Mouse (Mus musculus) kidney, adult 9 months (tissue): ENCODE results near the gene Sgk2.
"Not testable (repeated sequence)": the region's sequence is repeated elsewhere in the genome, so short reads cannot be mapped to it uniquely, and the experiment has no call there.

Experiments
- DNase-seq: peaks from one replicate; pipeline ENCODE4 v3.0.0; 2022

The Sgk2 gene

GRCm38 (mm10) chr2:162992084-162992437 is 4.9 kb downstream of the Sgk2 start:
- peak; percentile 88 for DNase-seq

DNA sequence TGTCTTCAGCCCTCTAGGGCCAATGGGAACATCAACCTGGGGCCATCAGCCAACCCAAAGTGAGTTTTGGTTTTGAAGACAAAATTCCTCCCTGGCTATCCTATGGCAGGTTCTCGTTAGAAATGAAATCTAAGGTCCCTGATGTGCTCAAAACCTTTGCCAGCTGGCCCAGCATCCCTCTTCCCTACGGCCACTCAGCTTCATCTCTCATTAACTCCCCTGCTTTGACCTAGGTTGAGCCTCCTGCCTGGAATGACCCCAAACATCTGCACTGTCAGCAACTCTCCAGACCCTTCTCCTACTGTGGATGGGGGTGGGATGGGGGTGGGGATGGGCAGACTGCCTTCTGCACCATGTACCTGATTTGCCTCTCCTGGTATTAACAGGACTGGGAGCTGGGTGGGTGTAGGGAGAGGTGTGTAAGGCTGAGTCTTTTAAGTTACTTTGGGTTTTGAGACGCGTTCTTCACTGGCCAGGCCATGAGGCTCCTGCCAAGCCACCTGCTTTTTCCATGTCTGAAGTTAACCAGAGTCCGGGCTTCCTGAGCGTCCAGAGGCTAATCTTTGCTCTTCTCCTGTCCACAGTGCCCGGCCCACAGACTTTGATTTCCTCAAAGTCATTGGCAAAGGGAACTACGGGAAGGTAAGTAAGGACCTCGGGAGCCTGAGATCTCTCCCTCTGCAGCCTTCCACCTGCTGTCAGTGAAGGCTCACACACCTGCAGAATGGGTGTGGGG is 6.9 kb downstream of the Sgk2 start:
- peak; percentile 86 for DNase-seq

DNA sequence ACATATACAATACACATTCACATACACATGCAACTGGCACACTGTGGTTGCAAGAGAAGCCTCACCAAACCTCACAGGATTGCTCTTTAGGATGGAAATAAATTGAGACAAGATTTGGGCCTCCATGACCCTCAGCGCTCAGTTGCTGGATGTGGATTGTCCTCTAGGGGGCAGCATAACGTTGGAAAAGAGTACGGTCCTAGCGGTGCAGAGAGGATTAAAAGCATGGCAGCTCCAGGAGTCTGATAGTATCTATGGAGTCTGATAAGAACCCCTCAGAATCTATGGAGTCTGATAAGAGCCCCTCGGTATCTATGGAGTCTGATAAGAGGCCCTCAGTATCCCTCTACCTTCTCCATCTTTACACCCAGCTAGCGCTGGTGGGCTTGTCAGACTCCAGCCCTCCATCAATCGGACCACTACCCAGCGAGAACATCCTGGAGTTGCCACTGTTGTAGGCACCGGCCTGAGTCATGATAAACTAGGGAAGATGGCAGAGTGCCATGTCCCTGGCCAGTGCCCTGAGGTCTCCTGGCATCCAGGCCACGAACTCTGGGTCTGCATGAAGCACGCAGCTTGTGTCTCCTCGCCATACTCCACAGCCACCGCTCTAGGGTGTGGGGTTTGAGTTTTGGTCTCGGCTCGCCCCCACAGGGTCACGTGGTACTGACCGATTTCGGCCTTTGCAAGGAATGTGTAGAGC is 11.5 kb downstream of the Sgk2 start:
- peak; percentile 74 for DNase-seq

DNA sequence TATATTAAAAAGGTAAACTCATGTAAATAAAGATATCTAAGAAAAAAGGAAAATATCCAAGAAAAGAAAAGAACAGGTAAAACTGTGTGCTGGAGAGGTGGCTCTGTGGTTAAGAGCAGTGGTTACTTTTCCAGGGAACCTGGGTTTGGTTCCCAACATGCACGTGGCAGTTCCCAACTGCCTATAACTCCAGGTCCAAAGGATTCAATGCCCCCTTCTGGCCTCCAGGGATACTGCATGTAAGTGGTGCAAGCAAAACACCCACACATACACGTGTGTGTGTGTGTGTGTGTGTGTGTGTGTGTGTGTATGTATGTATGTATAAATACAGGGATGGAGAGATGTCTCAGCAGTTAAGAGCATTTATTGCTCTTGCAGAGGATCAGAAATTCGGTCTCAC is 12.6 kb downstream of the Sgk2 start:
- DNase-seq, result peak; percentile 66

- DNase-seq, result no peak
These were observed 13.9 kb downstream of the Sgk2 start for GRCm38 (mm10) chr2:163001071-163001470.

GRCm38 (mm10) chr2:163007299-163007698 is 20.2 kb downstream of the Sgk2 start:
- DNase-seq, result no peak

DNA sequence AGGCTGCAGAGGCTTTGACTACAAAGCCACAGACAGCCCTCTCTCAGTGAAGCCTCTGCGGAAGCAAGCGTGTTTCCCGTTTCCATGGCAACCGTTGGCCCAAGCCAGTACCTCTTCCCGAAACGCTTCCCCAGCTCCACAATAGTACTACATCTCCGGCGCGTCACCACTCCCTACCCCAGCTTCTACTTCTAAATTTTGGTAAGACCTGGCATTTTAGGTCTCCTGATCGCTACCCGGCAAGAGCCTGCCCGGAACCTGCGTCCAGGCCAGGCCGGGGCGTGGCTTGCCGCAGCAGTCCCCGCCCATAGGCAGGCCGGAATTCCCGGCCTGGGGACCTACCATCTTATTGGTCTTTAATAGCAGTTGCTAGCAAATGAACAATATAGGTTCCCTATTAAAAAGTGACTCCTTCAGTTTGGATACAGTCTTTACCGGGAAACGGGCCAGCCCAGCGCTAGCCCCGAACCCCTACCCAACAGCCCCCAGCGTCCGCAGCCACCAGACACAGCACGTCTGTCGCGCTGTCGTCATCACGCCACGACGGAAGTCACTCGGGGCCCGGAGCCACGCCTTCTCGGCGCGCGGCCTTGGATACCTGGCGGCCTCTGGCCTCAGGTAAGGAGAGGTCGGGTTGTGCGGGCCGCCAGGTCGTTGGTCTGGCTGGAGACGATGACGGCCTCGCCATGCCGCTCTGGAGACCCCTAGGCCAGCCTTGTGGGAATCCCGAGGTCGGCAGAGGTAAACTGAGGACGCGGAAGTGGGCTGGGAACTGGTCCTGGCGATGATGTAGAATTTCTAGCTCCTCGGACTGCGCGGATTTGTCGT is 30.0 kb downstream of the Sgk2 start, which contains the start of gene Ift52:
TSS of gene Ift52 (plus strand) at position 439 of the 828 bp plus-strand sequence.
- peak; percentile 94 for DNase-seq

DNA sequence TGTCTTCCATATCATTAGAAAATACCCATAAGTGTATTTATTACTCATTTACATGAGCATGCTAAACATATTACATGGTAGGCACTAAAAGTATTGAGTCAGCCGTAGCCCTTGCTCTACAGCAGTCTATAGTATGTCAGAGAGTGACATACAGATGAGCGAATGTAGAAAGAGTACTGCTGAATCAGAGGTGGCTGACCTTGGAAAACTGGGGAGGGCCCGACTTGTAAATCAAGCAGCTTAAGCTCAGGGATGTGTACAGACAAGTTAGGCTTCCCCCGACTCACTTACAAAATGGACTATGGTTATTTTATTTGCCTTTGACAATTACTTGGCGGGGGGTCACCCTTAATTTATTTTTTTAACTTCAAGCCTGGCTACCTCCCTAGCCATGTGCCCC is 44.2 kb downstream of the Sgk2 start:
- DNase-seq, result no peak

- DNase-seq, result no peak
These were observed 44.6 kb downstream of the Sgk2 start for GRCm38 (mm10) chr2:163031757-163032156.

DNA sequence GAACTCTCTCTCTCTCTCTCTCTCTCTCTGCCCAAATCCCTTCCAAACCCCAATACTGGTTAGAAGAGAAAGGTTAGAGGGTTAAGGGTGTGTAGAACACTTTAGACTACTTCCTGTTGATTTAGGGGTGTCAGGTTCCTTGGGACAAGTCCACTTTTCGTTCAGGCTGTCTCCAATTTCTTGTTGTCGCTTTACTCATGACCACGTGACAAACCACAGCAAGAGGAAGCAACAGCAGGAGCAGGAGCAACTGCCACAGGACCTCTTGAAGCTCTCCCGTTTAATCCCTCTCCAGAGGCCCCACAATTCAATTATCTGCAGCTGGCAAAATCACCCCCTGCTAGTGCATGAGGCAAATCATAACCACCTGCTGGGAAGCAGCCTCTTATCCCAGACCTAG is 45.5 kb downstream of the Sgk2 start:
- no peak for DNase-seq

GRCm38 (mm10) chr2:163039940-163040339 is 52.8 kb downstream of the Sgk2 start:
- DNase-seq, result no peak

- peak; percentile 75 for DNase-seq
These were observed 61.0 kb downstream of the Sgk2 start for GRCm38 (mm10) chr2:163048125-163048524.

GRCm38 (mm10) chr2:163049116-163049515 is 62.0 kb downstream of the Sgk2 start:
- no peak for DNase-seq

GRCm38 (mm10) chr2:163051691-163052090 is 64.6 kb downstream of the Sgk2 start:
- no peak for DNase-seq

DNA sequence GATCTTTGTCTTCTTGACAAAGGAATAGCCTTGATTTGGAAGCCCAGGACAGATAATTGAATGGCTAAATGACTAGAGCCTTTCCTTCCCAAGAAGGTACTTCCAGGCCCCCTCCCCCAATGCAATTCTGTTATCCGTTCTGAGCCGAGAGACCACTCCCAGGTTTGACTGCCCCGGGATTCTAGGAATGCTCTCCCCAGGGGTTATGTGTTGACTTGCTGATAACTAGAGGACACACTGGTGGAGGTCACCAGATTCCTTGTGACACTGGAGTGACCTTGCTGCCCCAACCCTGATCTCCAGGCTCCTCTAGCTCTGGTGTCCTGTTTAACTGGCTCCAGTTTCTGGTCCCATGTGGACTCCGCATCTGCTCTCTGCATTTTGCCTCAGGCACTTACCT is 65.0 kb downstream of the Sgk2 start:
- no peak for DNase-seq

DNA sequence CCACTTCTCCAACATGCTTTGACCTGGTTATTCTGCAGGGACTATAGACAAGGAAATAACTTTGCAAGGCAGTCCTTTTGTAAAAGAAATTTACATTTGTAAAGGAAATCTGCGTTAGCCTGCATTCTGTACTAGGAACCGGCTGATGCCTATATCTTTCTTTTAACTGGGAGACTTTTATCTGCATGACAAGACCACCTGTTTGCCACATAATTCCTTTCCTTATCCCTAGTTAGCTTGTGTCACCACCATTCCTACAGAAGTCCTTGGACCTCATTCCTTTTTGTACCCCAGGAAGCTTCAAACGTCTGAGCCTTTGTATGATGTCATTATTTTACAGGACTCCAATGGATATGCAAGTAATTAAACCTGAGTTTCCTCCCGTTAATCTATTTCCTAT is 65.7 kb downstream of the Sgk2 start:
- DNase-seq, result no peak

DNA sequence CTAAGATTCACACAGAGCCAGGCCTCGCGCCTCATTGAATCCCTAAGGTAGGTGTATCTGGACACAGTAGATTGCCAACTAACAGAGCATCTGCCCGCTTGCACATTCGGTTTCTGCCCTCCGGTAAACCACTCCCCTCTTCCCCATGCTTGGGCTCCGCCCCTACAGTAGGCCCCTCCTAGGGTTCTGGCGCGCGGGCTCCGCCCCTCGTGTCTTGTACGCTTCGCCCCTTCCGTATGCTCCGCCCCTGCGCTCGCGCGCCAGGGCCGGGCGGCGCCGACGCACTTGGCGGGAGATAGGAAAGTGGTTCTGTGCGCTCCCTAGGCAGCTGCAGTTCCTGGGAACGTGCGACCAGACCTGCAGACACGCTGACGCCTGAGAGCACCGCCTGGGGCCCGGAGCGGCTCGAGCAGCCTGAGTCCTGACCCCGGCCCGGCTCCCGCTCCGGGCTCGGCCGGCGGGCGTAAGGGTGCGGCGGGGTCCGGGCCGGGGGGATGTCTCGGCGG is 67.3 kb downstream of the Sgk2 start, which contains the start of gene Mybl2:
TSS of gene Mybl2 (plus strand) at position 353 of the 506 bp plus-strand sequence.
- peak; percentile 95 for DNase-seq

DNA sequence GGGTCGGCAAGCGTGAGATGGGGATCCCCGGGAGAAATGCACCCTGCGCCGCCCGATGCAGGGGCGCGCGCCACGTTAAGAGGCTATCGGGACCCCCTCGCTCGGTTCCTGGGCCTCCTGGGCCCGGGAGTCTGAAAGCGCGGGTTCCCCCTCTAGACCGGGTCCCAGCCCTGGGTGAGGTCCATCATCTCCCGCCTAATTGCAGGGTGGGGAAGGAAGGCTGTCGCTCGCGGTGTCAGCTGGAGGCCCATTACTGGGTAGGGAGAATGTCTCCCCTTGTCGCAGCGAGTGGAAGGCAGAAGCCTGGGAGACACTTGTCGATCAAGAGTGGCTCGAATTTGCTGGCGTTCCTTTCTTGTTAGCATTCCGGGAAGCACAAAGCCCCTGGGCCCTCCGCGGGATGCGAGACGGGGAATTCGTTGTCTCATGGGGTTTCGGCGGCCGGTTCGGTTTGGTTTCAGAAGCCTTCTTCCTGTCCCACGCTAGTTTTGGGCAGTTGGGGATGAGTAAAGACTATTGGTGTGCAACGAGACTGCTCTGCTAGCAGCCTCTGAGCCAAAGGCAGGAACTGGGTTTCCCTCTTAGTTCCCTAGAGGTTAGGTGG is 67.9 kb downstream of the Sgk2 start:
- no peak for DNase-seq

DNA sequence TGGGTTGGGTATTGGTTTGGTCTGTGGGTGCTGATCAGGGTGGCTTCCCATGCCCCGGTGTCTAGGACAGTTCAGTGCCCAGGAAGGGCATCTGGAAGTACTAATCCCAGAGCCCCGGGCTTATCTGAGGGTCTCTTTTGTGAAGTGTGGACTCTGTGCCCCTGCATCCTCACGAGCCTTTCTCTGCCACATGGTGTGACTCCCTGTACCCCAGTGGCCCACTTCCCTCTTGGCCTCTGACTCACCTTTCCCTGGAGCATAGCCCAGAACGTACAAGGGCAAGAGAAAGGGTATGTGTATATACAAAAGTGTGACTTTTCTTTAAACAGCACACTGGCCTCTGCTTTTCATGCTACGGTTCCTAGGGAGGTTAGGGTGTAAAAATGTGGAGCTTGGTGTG is 68.6 kb downstream of the Sgk2 start:
- no peak for DNase-seq

DNA sequence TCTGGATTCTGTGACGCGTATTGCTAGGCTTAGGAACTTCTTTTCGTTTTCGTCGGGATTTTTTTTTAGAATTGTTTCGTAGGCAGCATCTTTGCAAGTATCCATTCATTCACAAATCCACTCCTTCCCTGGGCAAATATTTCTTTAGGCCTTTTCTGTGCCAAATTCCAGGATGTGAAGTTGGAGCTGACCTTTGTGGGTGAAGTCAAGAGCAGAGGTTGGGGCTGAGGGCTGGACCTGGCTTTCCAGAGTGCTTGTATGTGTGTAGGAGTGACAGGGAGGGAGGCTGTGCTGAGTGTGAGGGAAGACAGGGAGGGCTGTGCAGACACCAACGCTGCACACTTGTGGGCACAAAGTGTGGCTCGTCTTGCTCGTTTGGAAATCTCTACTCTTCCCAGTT is 69.5 kb downstream of the Sgk2 start:
- no peak for DNase-seq

GRCm38 (mm10) chr2:163058981-163059380 is 71.9 kb downstream of the Sgk2 start:
- DNase-seq, result not testable (repeated sequence)

- DNase-seq, result no peak
These were observed 73.5 kb downstream of the Sgk2 start for GRCm38 (mm10) chr2:163060630-163061029.
